Mouse (Mus musculus) neural tube, embryonic 13.5 days (tissue): ENCODE data around the gene Myg1. TPM values are rescaled to one million over a fixed set of nuclear protein-coding genes. Genes with fewer than 3 reads are reported as not detected.

Experiments used
- ATAC-seq: fragments of 200-750 bp; cut with Nextera tagmentation; 2 replicates; pipeline ENCODE4 v1.8.0; 2017; ENCODE audit warnings: low read depth, mild to moderate bottlenecking, moderate TSS enrichment, moderate library complexity
- H3K27ac ChIP-seq: fragments of 300-500 bp; sonication (generic); replicated peaks from 2 replicates; pipeline ENCODE4 v1.5.1; 2015; ENCODE audit warnings: moderate library complexity, mild to moderate bottlenecking, inconsistent platforms
- H3K27me3 ChIP-seq: fragments of 300-500 bp; sonication (generic); 2 replicates; pipeline ENCODE4 v1.6.1; 2015; ENCODE audit warnings: mild to moderate bottlenecking, inconsistent platforms
- H3K36me3 ChIP-seq: fragments of 300-500 bp; sonication (generic); 2 replicates; pipeline ENCODE4 v1.6.1; 2015; ENCODE audit warnings: mild to moderate bottlenecking, inconsistent platforms
- H3K4me1 ChIP-seq: fragments of 300-500 bp; sonication (generic); replicated peaks from 2 replicates; pipeline ENCODE4 v1.6.1; 2015; ENCODE audit warnings: inconsistent platforms
- H3K4me2 ChIP-seq: fragments of 300-500 bp; sonication (generic); 2 replicates; pipeline ENCODE4 v1.6.1; 2015; ENCODE audit warnings: inconsistent platforms, mild to moderate bottlenecking, moderate library complexity
- H3K4me3 ChIP-seq: fragments of 300-500 bp; sonication (generic); 2 replicates; pipeline ENCODE4 v1.5.1; 2015; ENCODE audit warnings: mild to moderate bottlenecking, inconsistent platforms
- H3K9ac ChIP-seq: fragments of 300-500 bp; sonication (generic); 2 replicates; pipeline ENCODE4 v1.6.1; 2015; ENCODE audit warnings: moderate library complexity, mild to moderate bottlenecking, inconsistent platforms
- H3K9me3 ChIP-seq: fragments of 300-500 bp; sonication (generic); 2 replicates; pipeline ENCODE4 v1.6.1; 2016; ENCODE audit warnings: inconsistent platforms
- WGBS: fragments of 180-500 bp; shearing (Covaris S2); methylation state at CpG from one replicate; pipeline ENCODE4 v1.1.7; 2015; 5-methylcytosine and 5-hydroxymethylcytosine counted together
- polyA plus RNA-seq: library from polyadenylated mRNA; unstranded; fragments of >200 nt; fragmentation: Nextera tagmentation; extraction: Ambion mirVana; gene quantifications from 2 replicates; pipeline ENCODE4 v1.2.1, GENCODE M21; 2015

Gene Myg1
- polyA plus RNA-seq, 1 experiment from 2014 or later: 82.6 TPM

DNA sequence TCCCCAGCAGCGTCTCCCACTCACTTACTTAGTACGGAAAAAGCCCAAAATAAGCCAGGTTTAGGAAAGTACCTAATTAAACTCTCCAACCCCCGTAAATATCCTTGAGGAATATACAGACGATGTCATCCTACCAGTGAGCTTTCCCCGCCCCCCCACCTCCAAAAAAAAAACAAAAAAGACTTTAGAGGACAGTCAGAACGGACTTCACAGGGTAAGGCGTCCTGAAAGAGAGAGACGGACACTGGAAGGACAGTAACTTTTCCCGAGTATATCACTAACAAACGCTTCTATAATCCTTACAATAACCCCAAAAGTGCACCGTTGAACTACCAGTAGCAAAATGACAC lies 19.4 kb downstream of the Myg1 start:
- peaks cover 24% of the 10 kb centered on the region for H3K4me1 ChIP-seq
- peaks cover 12% of the 10 kb centered on the region for H3K36me3 ChIP-seq
- no peaks in the 10 kb centered on the region for H3K9me3 ChIP-seq
- peak; percentile 1; the same call in 1 of the 2 replicates for ATAC-seq
- H3K4me2 ChIP-seq: peak overlapping the region; percentile 93
- H3K4me3 ChIP-seq: peak overlapping the region; percentile 81
- 10% methylated on average over 11 of the region's 11 CpGs for WGBS
- peak overlapping the region; percentile 61 for H3K9ac ChIP-seq
- H3K27ac ChIP-seq: no peak overlapping the region
- H3K27me3 ChIP-seq: peaks cover 3% of the 10 kb centered on the region

DNA sequence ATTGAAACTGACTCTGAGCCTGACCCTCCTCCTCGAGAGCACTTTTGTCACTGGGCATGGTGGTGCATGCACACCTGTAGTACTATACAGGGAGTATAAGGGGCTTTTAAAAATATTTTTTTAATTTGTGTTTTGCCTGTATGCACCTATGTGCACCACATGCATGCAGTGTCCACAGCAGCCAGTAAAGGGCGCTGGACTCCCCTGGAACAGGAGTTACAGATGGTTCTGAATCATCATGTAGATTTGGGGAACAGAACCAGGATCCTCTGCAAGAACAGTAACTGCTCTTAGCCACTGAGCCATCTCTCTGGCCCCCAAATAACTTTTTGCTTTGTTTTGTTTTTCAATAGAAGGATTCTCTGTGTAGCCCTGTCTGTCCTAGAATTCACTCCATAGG lies 20.7 kb downstream of the Myg1 start:
- Histone ChIP-seq H3K27me3 (peaks cover 15% of the 10 kb centered on the region), H3K9me3 (no peaks in the 10 kb centered on the region), H3K4me2 (no peak overlapping the region), H3K27ac (no peak overlapping the region), H3K4me1 (peaks cover 31% of the 10 kb centered on the region), H3K36me3 (no peaks in the 10 kb centered on the region), H3K9ac (no peak overlapping the region), H3K4me3 (no peak overlapping the region)
- 64% methylated on average over 2 of the region's 2 CpGs for WGBS
- no peak for ATAC-seq

DNA sequence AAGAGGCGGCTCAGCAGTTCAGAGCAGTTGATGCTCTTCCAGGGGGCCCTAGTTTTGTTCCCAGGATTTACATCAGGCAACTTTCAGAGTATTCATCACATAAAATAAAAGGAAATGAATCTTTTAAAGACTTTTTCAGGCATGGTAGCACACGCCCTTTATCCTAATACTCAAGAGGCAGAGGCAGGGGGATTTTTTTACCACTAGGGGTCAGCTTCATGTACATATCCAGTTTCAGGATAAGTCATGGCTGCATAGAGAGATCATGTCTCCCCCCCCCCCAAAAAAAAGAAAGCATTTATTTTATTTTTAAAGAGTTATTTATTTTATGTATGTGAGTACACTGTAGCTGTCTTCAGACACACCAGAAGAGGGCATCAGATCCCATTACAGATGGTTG lies 22.5 kb downstream of the Myg1 start:
- Histone ChIP-seq H3K27me3 (peaks cover 33% of the 10 kb centered on the region), H3K4me1 (peaks cover 48% of the 10 kb centered on the region), H3K36me3 (no peaks in the 10 kb centered on the region), H3K4me2 (no peak overlapping the region), H3K27ac (no peak overlapping the region), H3K4me3 (no peak overlapping the region), H3K9ac (no peak overlapping the region), H3K9me3 (no peaks in the 10 kb centered on the region)
- WGBS: 91% methylated on average over 2 of the region's 2 CpGs
- no peak for ATAC-seq

DNA sequence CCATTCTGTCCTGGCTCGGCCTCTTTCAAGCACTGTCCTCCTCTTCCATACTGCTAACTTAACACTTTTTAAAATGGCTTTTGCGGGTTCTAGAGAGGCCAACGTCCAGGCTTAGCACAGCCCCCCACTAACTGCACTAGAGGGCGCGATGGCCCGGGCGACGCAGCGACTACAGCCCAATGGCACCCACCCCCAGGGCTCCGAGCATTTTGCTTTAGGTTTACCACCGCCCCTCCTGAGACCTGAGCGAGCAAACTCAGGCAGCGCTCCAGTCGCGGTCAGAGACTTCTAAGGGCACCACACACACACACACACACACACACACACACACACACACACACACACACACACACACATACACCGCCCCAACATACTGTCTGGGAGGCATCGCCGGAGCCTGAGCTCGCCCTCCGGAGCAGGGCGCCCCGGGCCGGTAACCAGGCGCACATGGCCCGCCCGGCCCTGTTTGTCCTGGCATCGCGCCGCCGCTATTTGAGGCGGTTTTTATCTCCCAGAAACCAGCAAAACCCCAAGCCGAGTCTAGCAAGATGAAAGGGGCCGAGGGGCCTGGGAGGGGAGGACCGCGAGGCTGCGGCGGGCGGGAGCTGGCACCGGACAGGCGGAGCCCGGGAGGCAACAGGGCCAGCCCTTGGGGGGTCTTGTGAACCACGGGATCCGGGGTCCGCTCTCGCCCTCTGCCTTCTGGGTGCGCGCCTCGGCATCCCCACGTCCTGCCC lies 23.8 kb downstream of the Myg1 start:
- 1% methylated on average over 48 of the region's 49 CpGs for WGBS
- H3K27ac ChIP-seq: peak overlapping the region; percentile 74
- ATAC-seq: peak; percentile 42

DNA sequence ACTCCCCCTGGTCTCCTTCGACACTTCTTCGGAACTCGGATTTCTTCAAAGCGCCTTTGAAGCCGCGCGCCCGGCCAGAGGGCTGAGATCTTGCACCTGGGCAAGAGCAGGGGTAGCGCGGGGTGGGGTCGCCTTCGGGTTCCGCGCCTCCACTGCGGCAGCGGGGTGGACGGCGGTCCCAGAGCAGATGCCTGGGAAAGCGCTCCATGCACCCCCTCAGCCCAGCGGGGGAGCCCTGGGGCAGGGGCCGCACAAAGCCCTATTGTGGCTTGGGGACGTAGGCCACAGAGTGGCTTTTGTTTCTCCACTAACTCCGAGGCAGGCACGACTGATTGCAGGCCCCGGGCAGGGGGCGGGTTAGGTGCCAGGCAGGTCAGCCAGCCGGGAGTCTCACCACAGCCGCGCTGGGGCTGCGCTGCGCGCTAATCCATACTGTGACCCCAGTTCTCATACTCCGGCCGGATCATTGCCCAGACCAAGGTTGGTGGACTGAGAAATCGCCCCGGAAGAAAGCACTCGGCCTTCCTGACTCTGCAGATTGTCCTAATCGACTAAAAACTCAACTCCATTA lies 24.4 kb downstream of the Myg1 start:
- H3K4me2 ChIP-seq: peak overlapping the region; percentile 95
- peak overlapping the region; percentile 73 for H3K9ac ChIP-seq
- H3K27me3 ChIP-seq: peaks cover 45% of the 10 kb centered on the region
- peak; percentile 52; the same call in 1 of the 2 replicates for ATAC-seq
- no peaks in the 10 kb centered on the region for H3K36me3 ChIP-seq
- peaks cover 41% of the 10 kb centered on the region for H3K4me1 ChIP-seq
- no peaks in the 10 kb centered on the region for H3K9me3 ChIP-seq
- peak overlapping the region; percentile 74 for H3K27ac ChIP-seq
- WGBS: under 1% methylated on average over 38 of the region's 38 CpGs
- H3K4me3 ChIP-seq: peak overlapping the region; percentile 49

More for the DNA sequence above, 23.8 kb downstream of the Myg1 start:
- Histone ChIP-seq H3K4me1 (peaks cover 42% of the 10 kb centered on the region), H3K27me3 (peaks cover 45% of the 10 kb centered on the region), H3K36me3 (no peaks in the 10 kb centered on the region), H3K9me3 (no peaks in the 10 kb centered on the region), H3K4me3 (peak overlapping the region; percentile 49), H3K4me2 (peak overlapping the region; percentile 95), H3K9ac (peak overlapping the region; percentile 73)

DNA sequence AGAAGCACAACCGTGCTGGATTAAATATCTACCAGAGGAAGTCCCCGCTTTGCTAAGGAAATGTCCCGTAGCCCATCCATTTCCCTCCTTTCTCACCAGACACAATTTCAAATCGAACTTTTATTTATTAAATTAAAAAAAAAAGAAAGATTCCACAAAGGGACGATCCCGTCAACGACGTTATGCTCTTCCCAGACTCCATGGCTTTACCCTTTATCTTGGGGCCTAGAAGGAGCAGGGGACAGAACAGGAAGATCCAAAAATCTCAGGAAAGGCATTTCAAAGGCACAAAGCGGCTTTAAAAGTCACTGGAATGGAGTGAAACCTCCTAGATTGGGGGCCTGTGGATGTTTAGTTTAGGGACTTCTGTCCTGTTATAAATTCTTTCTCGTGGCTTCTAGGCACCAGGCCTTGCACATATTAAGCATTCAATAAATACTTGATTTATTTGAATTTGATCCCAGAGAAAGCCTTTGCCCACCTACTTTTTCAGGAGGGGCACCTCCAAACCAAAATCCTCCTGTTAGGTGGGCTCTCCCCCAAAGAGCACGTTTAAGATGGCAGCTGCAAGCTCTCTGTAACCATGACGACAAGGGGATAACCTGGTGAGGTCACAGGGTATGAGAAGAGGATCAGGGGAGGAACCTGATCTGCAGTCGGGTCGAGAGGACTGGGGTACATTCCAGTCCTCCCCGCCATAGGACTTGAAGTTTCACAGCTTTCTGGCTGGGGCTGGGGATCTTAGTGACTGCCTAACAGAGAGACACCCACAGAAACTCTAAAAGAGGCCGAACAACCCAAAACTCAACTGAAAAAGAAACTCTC lies 25.2 kb downstream of the Myg1 start:
- Histone ChIP-seq H3K4me1 (peaks cover 38% of the 10 kb centered on the region), H3K9ac (peak overlapping the region; percentile 73), H3K9me3 (no peaks in the 10 kb centered on the region), H3K4me3 (peak overlapping the region; percentile 49; the same call in 1 of the 2 replicates), H3K27me3 (peaks cover 45% of the 10 kb centered on the region), H3K36me3 (no peaks in the 10 kb centered on the region), H3K4me2 (peak overlapping the region; percentile 95), H3K27ac (peak overlapping the region; percentile 38; the same call in 1 of the 2 replicates)
- WGBS: 24% methylated on average over 16 of the region's 16 CpGs
- ATAC-seq: no peak

DNA sequence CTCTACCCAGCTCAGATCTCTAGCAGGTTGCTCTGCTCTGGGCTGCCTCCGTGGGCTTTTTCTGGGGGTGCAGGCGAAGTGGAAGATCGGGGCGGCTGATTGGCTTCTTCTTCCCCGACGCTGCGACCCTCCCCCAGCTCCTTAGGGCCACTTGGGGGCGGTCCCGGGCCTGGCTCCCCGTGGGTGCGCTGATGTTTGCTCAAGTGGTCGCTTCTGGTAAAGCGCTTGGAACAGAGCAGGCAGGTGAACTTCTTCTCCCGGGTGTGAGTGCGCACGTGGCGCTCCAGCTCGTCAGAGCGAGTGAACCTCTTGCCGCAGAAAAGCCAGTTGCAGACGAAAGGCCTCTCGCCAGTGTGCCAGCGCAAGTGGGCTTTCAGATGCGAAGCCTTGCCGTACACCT lies 26.6 kb downstream of the Myg1 start:
- Histone ChIP-seq H3K4me3 (peak overlapping the region; percentile 16), H3K4me1 (peaks cover 41% of the 10 kb centered on the region), H3K27me3 (peaks cover 55% of the 10 kb centered on the region), H3K9ac (peak overlapping the region; percentile 41), H3K27ac (no peak overlapping the region), H3K9me3 (no peaks in the 10 kb centered on the region), H3K4me2 (peak overlapping the region; percentile 47), H3K36me3 (no peaks in the 10 kb centered on the region)
- ATAC-seq: no peak
- WGBS: 2% methylated on average over 25 of the region's 25 CpGs

DNA sequence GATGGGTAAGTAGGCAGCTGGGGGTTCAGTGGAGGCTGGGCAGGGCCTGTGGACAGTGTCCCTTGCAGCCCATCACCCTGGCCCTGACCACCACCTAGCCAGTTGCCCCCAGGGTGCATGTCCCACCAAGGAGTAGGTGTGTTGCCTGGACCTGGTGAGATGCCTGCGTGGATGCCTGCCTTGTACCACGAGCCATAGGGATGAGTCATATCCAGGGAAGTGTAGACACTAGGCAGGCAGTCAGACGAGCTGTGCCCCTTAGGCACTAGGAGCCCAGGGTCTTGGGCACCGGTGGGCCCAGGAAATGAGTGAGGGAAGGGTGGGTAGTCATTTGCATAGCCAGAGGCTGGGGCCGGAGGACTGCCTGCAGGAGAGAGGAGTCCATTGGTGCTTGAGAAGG lies 27.3 kb downstream of the Myg1 start:
- H3K4me2 ChIP-seq: peak overlapping the region; percentile 47; the same call in 1 of the 2 replicates
- no peak overlapping the region for H3K27ac ChIP-seq
- H3K9me3 ChIP-seq: no peaks in the 10 kb centered on the region
- peaks cover 41% of the 10 kb centered on the region for H3K4me1 ChIP-seq
- 0 out of 2 replicates have a peak overlapping the region, but pooled peaks have one; percentile 16 for H3K4me3 ChIP-seq
- no peak for ATAC-seq
- 0 out of 2 replicates have a peak overlapping the region, but pooled peaks have one; percentile 41 for H3K9ac ChIP-seq
- H3K36me3 ChIP-seq: no peaks in the 10 kb centered on the region
- peaks cover 62% of the 10 kb centered on the region for H3K27me3 ChIP-seq
- 28% methylated on average over 5 of the region's 5 CpGs for WGBS

DNA sequence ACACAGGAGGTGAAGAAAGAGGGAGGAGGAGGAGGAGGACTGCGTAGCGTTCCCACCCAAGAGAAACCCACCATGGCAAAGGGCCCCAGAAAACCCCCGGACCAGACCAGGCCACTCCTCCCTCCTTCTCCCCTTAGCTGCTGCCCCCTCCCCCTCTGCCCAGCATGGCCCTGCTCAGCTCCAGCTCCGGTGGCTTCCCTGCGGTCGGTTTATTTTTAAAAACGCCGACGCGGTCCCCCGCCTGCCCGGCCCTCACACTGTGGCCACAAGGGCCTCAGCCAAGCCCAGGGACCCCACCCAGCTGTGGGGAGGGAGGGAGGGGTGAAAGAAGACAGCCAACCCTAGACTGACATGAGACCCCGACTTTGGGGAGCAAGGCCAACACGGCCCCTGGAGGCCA lies 31.1 kb downstream of the Myg1 start:
- peaks cover 36% of the 10 kb centered on the region for H3K4me1 ChIP-seq
- no peaks in the 10 kb centered on the region for H3K36me3 ChIP-seq
- WGBS: 20% methylated on average over 13 of the region's 14 CpGs
- peak overlapping the region; percentile 26; the same call in 1 of the 2 replicates for H3K4me2 ChIP-seq
- no peak for ATAC-seq
- no peak overlapping the region for H3K27ac ChIP-seq
- H3K9ac ChIP-seq: peak overlapping the region; percentile 54; the same call in 1 of the 2 replicates
- no peak overlapping the region for H3K4me3 ChIP-seq
- H3K9me3 ChIP-seq: no peaks in the 10 kb centered on the region
- peaks cover 53% of the 10 kb centered on the region for H3K27me3 ChIP-seq

DNA sequence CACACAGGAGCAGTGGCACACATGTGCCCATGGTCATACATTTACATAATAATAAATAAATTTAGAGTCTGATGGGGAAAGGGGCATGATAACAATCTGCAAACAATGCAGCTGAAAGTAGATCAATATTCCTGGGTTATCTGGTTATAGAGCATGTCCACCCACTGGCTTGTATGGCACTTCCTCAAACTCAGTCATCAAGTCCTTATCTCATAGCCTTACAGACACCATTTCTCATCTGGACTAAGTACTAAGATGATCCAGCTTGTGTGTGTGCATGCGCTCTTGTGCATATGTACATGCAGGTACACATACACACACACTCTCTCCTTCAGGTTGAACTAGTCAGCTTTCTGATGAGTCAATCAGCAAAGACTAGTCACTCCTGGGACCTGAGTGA lies 33.2 kb downstream of the Myg1 start:
- Histone ChIP-seq H3K4me1 (peaks cover 19% of the 10 kb centered on the region), H3K9me3 (no peaks in the 10 kb centered on the region), H3K4me2 (no peak overlapping the region), H3K27me3 (peaks cover 33% of the 10 kb centered on the region), H3K4me3 (no peak overlapping the region), H3K9ac (no peak overlapping the region), H3K36me3 (no peaks in the 10 kb centered on the region), H3K27ac (no peak overlapping the region)
- 97% methylated on average over 1 of the region's 1 CpGs for WGBS
- ATAC-seq: no peak

DNA sequence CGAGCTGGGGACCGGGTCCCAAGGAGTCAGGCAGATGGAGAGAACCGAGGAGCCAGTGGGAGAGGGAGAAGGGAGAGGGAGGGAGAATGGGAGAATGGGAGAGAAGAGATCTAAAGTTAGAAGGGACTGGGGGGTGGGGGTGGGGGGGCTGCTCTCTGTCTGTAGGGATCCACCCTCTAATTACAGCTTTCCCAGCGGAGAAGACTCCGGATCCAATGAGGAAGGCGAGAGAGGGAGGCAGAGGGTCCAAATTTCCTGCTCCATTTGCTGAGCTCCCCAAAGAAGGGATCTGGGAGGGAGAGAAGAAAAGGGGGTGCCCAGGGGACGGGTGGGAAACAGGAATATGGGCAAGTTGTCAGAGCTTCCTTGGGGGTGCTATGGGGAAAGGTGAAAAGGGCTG lies 34.7 kb downstream of the Myg1 start:
- 5% methylated on average over 7 of the region's 7 CpGs for WGBS
- Histone ChIP-seq H3K36me3 (no peaks in the 10 kb centered on the region), H3K27ac (no peak overlapping the region), H3K4me1 (peaks cover 33% of the 10 kb centered on the region), H3K9ac (peak overlapping the region; percentile 63), H3K4me2 (peak overlapping the region; percentile 53), H3K27me3 (peaks cover 35% of the 10 kb centered on the region), H3K4me3 (peak overlapping the region; percentile 23), H3K9me3 (no peaks in the 10 kb centered on the region)
- ATAC-seq: 0 out of 2 replicates have a peak, but pooled peaks have one; percentile 10
